Mouse (Mus musculus): ENCODE data around the gene Entpd7.

Entpd7 gene

GRCm38 (mm10) chr19:43674730-43675524 is 14.5 kb upstream of the Entpd7 start, which contains the start of gene Slc25a28:
Gene Slc25a28, minus strand, starts transcription at chr19:43674881.
- peak; percentile 93 for DNase-seq (ENCODE audit: low spot score)

- DNase-seq (ENCODE audit: low spot score): no peak
Observed at GRCm38 (mm10) chr19:43675525-43676400, 13.7 kb upstream of the Entpd7 start.

- DNase-seq (ENCODE audit: low spot score): no peak
Observed at GRCm38 (mm10) chr19:43678467-43679003, 10.9 kb upstream of the Entpd7 start.

DNA sequence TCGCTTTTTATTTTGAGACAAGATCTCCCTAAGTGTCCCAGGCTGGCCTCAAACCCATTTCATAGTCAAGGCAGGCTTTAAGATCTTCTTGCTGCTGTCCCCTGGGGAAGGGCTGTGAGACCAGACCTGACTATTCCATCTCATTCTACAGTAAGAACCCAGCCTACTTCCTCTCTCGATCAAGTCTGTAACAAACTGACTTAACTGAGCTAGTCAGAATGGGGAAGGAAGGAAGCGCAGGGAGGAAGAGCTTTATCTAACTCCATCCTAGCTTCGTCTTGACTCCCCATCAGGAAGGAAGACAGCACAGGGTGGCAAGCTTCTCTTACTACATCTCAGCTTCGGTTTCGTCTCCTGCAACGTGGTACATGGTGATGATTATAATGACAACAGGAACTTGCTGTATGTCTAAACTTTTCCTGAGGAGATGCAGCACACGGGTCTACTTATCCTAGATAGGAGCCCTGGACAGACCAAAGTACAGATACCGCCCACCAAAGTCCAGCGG is 9.9 kb upstream of the Entpd7 start:
- DNase-seq (ENCODE audit: low spot score): no peak

- DNase-seq (ENCODE audit: low spot score): no peak
Observed at GRCm38 (mm10) chr19:43681541-43681940, 7.9 kb upstream of the Entpd7 start.

DNA sequence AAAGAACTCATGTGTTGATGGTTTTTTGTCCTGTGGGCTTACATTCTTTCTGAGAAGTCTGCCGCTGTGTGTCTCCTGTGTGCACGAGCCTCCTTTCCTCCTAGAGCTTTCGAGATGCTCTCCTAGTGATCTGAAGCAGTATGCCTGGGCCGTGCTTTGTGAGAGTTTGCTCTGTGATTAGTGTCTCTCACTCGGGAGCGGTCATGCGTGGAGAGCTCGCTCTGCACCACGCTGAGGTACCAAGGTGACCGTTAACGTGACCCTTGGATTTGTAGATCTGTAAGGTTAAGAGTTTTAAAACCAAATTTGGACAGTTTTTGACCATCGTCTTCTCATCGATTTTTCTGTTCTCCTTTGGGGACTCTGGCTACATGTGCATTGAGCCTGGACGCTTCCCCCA is 3.3 kb downstream of the Entpd7 start:
- no peak for DNase-seq (ENCODE audit: low spot score)

GRCm38 (mm10) chr19:43695514-43695964 is 6.1 kb downstream of the Entpd7 start:
- no peak for DNase-seq (ENCODE audit: low spot score)

DNA sequence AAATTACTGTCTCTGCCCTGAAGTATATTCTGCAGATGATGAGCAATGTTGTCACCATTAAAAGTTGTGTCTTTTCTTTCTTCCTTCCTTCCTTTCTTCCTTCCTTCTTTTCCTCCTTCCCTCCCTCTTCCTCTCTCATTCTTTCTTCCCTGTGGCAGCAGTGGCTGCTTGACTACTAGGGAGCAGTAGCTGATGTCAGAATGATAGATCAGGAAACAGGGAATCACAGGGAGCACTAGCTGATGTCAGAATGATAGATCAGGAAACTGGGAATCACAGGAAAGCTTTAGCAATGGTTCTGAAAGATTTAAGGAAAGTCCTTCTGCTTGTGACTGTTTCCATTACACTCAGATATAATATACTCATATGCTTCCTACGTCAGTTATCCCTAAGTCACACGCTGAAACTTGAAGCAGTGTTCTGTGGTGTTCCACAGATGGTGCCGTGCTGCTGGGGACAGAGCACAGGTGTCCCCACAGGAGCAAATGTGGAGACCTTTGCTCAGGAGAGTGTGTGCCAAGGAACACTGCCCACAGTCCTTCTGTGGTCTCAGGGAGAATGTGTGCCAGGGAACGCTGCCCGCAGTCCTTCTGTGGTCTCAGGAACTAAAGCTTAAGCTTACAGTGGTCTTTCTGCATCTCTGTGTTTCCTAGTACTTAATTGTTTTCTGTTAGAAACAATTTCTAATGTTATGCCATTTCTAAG is 8.3 kb downstream of the Entpd7 start:
- DNase-seq (ENCODE audit: low spot score): no peak

DNA sequence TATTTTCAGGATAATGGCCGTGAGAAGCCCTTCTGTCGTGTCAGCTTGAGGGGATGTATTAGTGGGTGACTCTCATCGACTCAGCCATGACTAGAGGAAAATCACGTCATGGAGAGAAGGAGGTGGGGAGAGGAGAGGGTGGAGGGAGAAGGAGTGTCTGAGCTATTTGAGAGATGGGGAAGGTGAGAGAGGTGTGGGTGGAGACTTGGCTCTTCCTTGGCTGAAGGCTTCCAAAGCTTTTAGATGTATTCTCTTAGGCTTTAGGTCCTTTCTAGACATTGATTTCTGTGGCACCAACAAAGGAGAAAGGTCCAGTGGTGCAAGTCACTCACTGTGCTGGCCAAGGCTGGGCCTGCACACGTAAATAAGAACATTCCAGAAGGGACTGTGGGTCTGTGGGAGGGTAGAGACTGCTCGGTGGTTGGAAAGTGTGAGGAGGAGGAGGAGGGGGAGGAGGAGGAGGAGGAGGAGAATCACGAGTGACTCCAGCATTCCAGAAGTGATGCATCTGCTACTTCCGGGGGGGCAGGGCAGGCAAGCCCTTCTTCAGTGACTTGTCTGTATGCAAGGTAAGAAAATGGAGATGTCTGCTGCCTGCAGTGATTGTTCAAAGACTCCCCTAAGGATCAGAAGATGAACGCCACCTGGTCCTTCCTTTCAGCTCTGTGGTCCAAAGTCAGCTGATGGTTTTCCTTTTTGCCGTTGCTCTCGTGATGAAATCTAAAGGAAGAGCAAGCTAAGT is 9.7 kb downstream of the Entpd7 start:
- no peak for DNase-seq (ENCODE audit: low spot score)

GRCm38 (mm10) chr19:43699763-43700155 is 10.3 kb downstream of the Entpd7 start:
- DNase-seq (ENCODE audit: low spot score): no peak

- DNase-seq (ENCODE audit: low spot score): no peak
Observed at GRCm38 (mm10) chr19:43704211-43704610, 14.7 kb downstream of the Entpd7 start.

- DNase-seq (ENCODE audit: low spot score): no peak
Observed at GRCm38 (mm10) chr19:43704787-43705497, 15.5 kb downstream of the Entpd7 start.

GRCm38 (mm10) chr19:43708206-43708605 is 18.7 kb downstream of the Entpd7 start:
- DNase-seq (ENCODE audit: low spot score): no peak

DNA sequence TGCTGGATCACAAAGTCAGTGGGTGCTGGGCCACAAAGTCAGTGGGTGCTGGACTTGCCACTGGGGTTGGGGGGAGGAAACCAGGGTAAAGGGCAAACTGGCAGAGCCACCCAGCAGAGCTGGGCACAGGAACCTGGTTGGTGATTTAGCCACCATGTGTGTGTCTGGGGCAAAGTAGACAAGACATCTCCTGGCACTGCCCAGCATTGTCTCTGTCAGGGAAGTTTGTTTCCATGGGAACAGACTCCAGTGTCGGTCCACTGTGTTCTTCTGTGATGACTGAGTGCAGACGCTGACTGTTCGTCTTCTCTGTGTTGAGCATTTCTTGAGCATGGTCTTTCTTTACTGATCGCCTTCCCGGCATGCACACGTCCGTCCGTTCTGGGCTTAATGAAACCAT is 19.8 kb downstream of the Entpd7 start:
- no peak for DNase-seq (ENCODE audit: low spot score)

- DNase-seq (ENCODE audit: low spot score): no peak
Observed at GRCm38 (mm10) chr19:43711159-43711916, 21.9 kb downstream of the Entpd7 start.

DNA sequence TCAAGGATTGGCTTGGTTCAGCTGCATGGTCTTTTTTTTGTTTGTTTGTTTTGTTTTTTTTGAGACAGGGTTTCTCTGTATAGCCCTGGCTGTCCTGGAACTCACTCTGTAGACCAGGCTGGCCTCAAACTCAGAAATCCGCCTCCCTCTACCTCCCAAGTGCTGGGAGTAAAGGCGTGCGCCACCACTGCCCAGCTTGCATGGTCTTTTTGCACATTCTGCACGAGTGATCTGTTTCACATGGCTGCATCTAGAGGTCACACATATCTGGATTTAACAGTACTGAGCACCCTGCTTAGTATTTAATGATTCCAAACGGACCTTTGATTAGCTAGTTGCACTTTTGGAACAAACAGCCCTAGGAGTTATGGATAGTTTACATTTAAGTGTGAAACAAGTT is 22.5 kb downstream of the Entpd7 start:
- no peak for DNase-seq (ENCODE audit: low spot score)

DNA sequence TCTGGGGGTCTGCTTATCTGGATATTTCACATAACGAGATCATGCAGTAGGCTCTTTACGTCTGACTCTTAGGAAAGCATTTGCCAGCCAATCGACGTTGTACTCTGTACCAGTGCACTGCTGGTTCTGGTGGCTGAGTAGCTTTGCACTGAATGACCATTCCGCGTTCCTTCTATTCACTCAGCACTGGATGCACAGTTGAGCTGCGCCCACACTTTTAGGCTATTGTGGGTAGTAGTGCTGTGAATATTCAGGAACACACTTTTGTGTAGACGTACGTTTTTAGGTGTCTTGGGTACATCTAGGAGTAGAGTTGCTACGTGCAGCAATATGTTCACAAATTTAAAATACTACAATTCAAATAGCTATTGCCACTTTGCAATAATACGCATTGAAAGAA is 30.6 kb downstream of the Entpd7 start:
- DNase-seq (ENCODE audit: low spot score): no peak

- no peak for DNase-seq (ENCODE audit: low spot score)
Observed at GRCm38 (mm10) chr19:43722891-43723290, 33.4 kb downstream of the Entpd7 start.

GRCm38 (mm10) chr19:43723501-43723900 is 34.0 kb downstream of the Entpd7 start:
- DNase-seq (ENCODE audit: low spot score): no peak

GRCm38 (mm10) chr19:43724194-43724593 is 34.7 kb downstream of the Entpd7 start:
- no peak for DNase-seq (ENCODE audit: low spot score)
